Mouse (Mus musculus) CH12.LX (cell line): ENCODE results near the gene D8Ertd738e. TPM values are rescaled to one million over a fixed set of nuclear protein-coding genes. Genes with fewer than 3 reads are reported as not detected.

ENCODE experiments used
- DNase-seq: peaks from one replicate; pipeline ENCODE4 v3.0.0-alpha.2; 2013; ENCODE audit errors: extremely low read depth
- H3K27ac ChIP-seq: 2 replicates; pipeline ENCODE4 v1.5.1; 2012; ENCODE audit warnings: low read depth, mild to moderate bottlenecking, control low read depth, moderate library complexity; ENCODE audit not compliant: insufficient read depth
- H3K27me3 ChIP-seq: replicated peaks from 2 replicates; pipeline ENCODE3; 2012; ENCODE audit warnings: inconsistent platforms
- H3K36me3 ChIP-seq, 2 experiments: replicated peaks in 1 of 2; 2 replicates each; pipeline versions ENCODE3 to v1.6.1; 2012; ENCODE audit warnings: inconsistent platforms in 1 of 2, low read length in 1 of 2, mild to moderate bottlenecking in 1 of 2, mixed read lengths in 1 of 2, moderate library complexity in 1 of 2; ENCODE audit not compliant: control insufficient read depth in 1 of 2, insufficient read depth in 1 of 2
- H3K4me1 ChIP-seq, 2 experiments: 2 replicates each; pipeline ENCODE4 v1.6.1; 2012; ENCODE audit warnings: inconsistent platforms in 1 of 2, moderate library complexity in 1 of 2; ENCODE audit not compliant: insufficient read depth in 2 of 2, control insufficient read depth in 1 of 2
- H3K4me2 ChIP-seq: 2 replicates; pipeline ENCODE4 v1.6.1; 2012; ENCODE audit warnings: low read depth, mild to moderate bottlenecking, control low read depth; ENCODE audit not compliant: poor library complexity, insufficient read depth, severe bottlenecking
- H3K4me3 ChIP-seq, 3 experiments: fragments of 150-350 bp in 1 of 3; sonication (generic) in 1 of 3; replicated peaks in 1 of 3; 2 replicates each; pipeline versions ENCODE3 to v1.5.1; 2011 to 2012; ENCODE audit warnings: low read depth in 2 of 3, low read length in 2 of 3, mild to moderate bottlenecking in 2 of 3, moderate library complexity in 2 of 3, control low read depth in 1 of 3, improper control_type of control experiment in 1 of 3, inconsistent platforms in 1 of 3, mixed read lengths in 1 of 3; ENCODE audit not compliant: poor library complexity in 1 of 3
- H3K79me2 ChIP-seq: replicated peaks from 2 replicates; pipeline ENCODE4 v1.6.1; 2012; ENCODE audit warnings: mild to moderate bottlenecking, moderate library complexity; ENCODE audit not compliant: control insufficient read depth, poor library complexity, insufficient read depth, severe bottlenecking; ENCODE audit errors: extremely low read depth
- H3K9ac ChIP-seq: 2 replicates; pipeline ENCODE4 v1.6.1; 2012; ENCODE audit warnings: low read depth, mild to moderate bottlenecking, control low read depth, moderate library complexity; ENCODE audit not compliant: insufficient read depth
- H3K9me3 ChIP-seq: replicated peaks from 2 replicates; pipeline ENCODE3; 2012; ENCODE audit warnings: low read length, inconsistent platforms, mixed read lengths
- CHD1 ChIP-seq: IDR thresholded peaks from 2 replicates; pipeline ENCODE4 v1.6.1; 2012; ENCODE audit warnings: low read depth, low read length, improper control_type of control experiment, inconsistent platforms
- CTCF ChIP-seq, 2 experiments: IDR thresholded peaks in 1 of 2; conservative IDR thresholded peaks in 1 of 2; 2 replicates each; pipeline ENCODE4 v1.5.1; 2011 to 2012; ENCODE audit warnings: low read depth in 2 of 2, low read length in 2 of 2, improper control_type of control experiment in 1 of 2, inconsistent platforms in 1 of 2, mild to moderate bottlenecking in 1 of 2, moderate library complexity in 1 of 2
- ELF1 ChIP-seq: IDR thresholded peaks from 2 replicates; pipeline ENCODE4 v1.6.1; 2014; ENCODE audit warnings: low read depth, mild to moderate bottlenecking, inconsistent platforms, low read length, improper control_type of control experiment
- EP300 ChIP-seq: IDR thresholded peaks from 2 replicates; pipeline ENCODE4 v1.6.1; 2011; ENCODE audit warnings: low read length, improper control_type of control experiment
- ETS1 ChIP-seq: conservative IDR thresholded peaks from 2 replicates; pipeline ENCODE4 v1.6.1; 2012; ENCODE audit warnings: low read depth, mild to moderate bottlenecking, inconsistent platforms, low read length, improper control_type of control experiment, moderate library complexity
- GABPA ChIP-seq: IDR thresholded peaks from 2 replicates; pipeline ENCODE4 v1.6.1; 2012; ENCODE audit warnings: low read depth, low read length, improper control_type of control experiment, inconsistent platforms; ENCODE audit not compliant: insufficient replicate concordance
- HCFC1 ChIP-seq: IDR thresholded peaks from 2 replicates; pipeline ENCODE4 v1.6.1; 2012; ENCODE audit warnings: low read depth, mild to moderate bottlenecking, inconsistent platforms, low read length, improper control_type of control experiment
- IRF4 ChIP-seq: IDR thresholded peaks from 2 replicates; pipeline ENCODE4 v1.6.1; 2014; ENCODE audit warnings: low read depth, mild to moderate bottlenecking, inconsistent platforms, low read length, improper control_type of control experiment
- JUN ChIP-seq: IDR thresholded peaks from 2 replicates; pipeline ENCODE4 v1.6.1; 2011; ENCODE audit warnings: low read depth, mild to moderate bottlenecking, low read length, improper control_type of control experiment, moderate library complexity; ENCODE audit not compliant: insufficient read depth
- JUND ChIP-seq: conservative IDR thresholded peaks from 2 replicates; pipeline ENCODE4 v1.6.1; 2011; ENCODE audit warnings: low read depth, low read length, improper control_type of control experiment
- KAT2A ChIP-seq: IDR thresholded peaks from 2 replicates; pipeline ENCODE4 v1.6.1; 2012; ENCODE audit warnings: low read length, improper control_type of control experiment, inconsistent platforms; ENCODE audit not compliant: insufficient replicate concordance
- MAFK ChIP-seq: IDR thresholded peaks from 2 replicates; pipeline ENCODE4 v1.6.1; 2011; ENCODE audit warnings: low read length, improper control_type of control experiment; ENCODE audit not compliant: insufficient replicate concordance
- MAZ ChIP-seq: IDR thresholded peaks from 2 replicates; pipeline ENCODE4 v1.6.1; 2012; ENCODE audit warnings: low read depth, mild to moderate bottlenecking, inconsistent platforms, low read length, improper control_type of control experiment, moderate library complexity
- MEF2A ChIP-seq: IDR thresholded peaks from 2 replicates; pipeline ENCODE4 v1.6.1; 2014; ENCODE audit warnings: low read depth, mild to moderate bottlenecking, inconsistent platforms, low read length, improper control_type of control experiment, borderline replicate concordance
- MXI1 ChIP-seq: IDR thresholded peaks from 2 replicates; pipeline ENCODE4 v1.6.1; 2011; ENCODE audit warnings: mild to moderate bottlenecking, low read depth, low read length, improper control_type of control experiment
- MYC ChIP-seq: IDR thresholded peaks from 2 replicates; pipeline ENCODE4 v1.6.1; 2011; ENCODE audit warnings: low read depth, mild to moderate bottlenecking, improper control_type of control experiment, low read length
- NELFE ChIP-seq: IDR thresholded peaks from 2 replicates; pipeline ENCODE4 v1.6.1; 2011; ENCODE audit warnings: low read depth, low read length, improper control_type of control experiment
- NRF1 ChIP-seq: IDR thresholded peaks from 2 replicates; pipeline ENCODE4 v1.6.1; 2014; ENCODE audit warnings: low read depth, mild to moderate bottlenecking, inconsistent platforms, low read length, improper control_type of control experiment, moderate library complexity
- POLR2A ChIP-seq: IDR thresholded peaks from 2 replicates; pipeline ENCODE4 v1.6.1; 2011; ENCODE audit warnings: low read depth, mild to moderate bottlenecking, improper control_type of control experiment, low read length
- POLR2AphosphoS2 ChIP-seq: IDR thresholded peaks from 2 replicates; pipeline ENCODE4 v1.6.1; 2011; ENCODE audit warnings: low read depth, low read length, improper control_type of control experiment
- RAD21 ChIP-seq: IDR thresholded peaks from 2 replicates; pipeline ENCODE4 v1.6.1; 2011; ENCODE audit warnings: low read depth, mild to moderate bottlenecking, low read length, improper control_type of control experiment, moderate library complexity
- RCOR1 ChIP-seq: conservative IDR thresholded peaks from 2 replicates; pipeline ENCODE4 v1.6.1; 2012; ENCODE audit warnings: low read depth, mild to moderate bottlenecking, inconsistent platforms, low read length, improper control_type of control experiment
- SIN3A ChIP-seq: IDR thresholded peaks from 2 replicates; pipeline ENCODE4 v1.6.1; 2012; ENCODE audit warnings: low read length, improper control_type of control experiment, inconsistent platforms
- SMC3 ChIP-seq: IDR thresholded peaks from 2 replicates; pipeline ENCODE4 v1.6.1; 2011; ENCODE audit warnings: low read depth, low read length, improper control_type of control experiment
- TBP ChIP-seq: conservative IDR thresholded peaks from 2 replicates; pipeline ENCODE4 v1.6.1; 2011; ENCODE audit warnings: low read depth, low read length, improper control_type of control experiment
- TCF12 ChIP-seq: IDR thresholded peaks from 2 replicates; pipeline ENCODE4 v1.6.1; 2014; ENCODE audit warnings: low read depth, mild to moderate bottlenecking, inconsistent platforms, low read length, improper control_type of control experiment
- USF1 ChIP-seq: IDR thresholded peaks from 2 replicates; pipeline ENCODE4 v1.6.1; 2014; ENCODE audit warnings: low read depth, mild to moderate bottlenecking, inconsistent platforms, low read length, improper control_type of control experiment
- ZC3H11A ChIP-seq: IDR thresholded peaks from 2 replicates; pipeline ENCODE4 v1.6.1; 2012; ENCODE audit warnings: low read depth, mild to moderate bottlenecking, inconsistent platforms, low read length, improper control_type of control experiment
- ZKSCAN1 ChIP-seq: IDR thresholded peaks from 2 replicates; pipeline ENCODE4 v1.6.1; 2012; ENCODE audit warnings: low read depth, inconsistent platforms, low read length, improper control_type of control experiment, borderline replicate concordance
- ZMIZ1 ChIP-seq: IDR thresholded peaks from 2 replicates; pipeline ENCODE4 v1.6.1; 2012; ENCODE audit warnings: low read depth, mild to moderate bottlenecking, inconsistent platforms, low read length, improper control_type of control experiment
- ZNF384 ChIP-seq: IDR thresholded peaks from 2 replicates; pipeline ENCODE4 v1.6.1; 2012; ENCODE audit warnings: low read depth, low read length, improper control_type of control experiment, inconsistent platforms
- dilution Hi-C: fragments of 300-500 bp; cut with MboI; formaldehyde crosslinking; loops from 2 replicates; pipeline ENCODE4 v1.14.3; 2020; ENCODE audit warnings: low sequenced_read_pairs; ENCODE audit not compliant: extremely low pct_unique_long_range_greater_than_20kb, extremely low pct_ligation_motif_present
- in situ Hi-C: fragments of 300-500 bp; cut with MboI; formaldehyde crosslinking; loops from 3 replicates; pipeline ENCODE4 v1.14.3; 2019; ENCODE audit warnings: low sequenced_read_pairs, low pct_ligation_motif_present, low pct_unique_long_range_greater_than_20kb, mixed read lengths
- polyA plus RNA-seq: library from polyadenylated mRNA; unstranded; fragments of >175 nt; gene quantifications from 2 replicates; pipeline ENCODE4 v1.2.1, GENCODE M21; 2012; ENCODE audit warnings: low read depth; ENCODE audit not compliant: insufficient read length
- total RNA-seq, 2 experiments: library from RNA; depleted of rRNA; stranded (reverse); fragments of 300-350 nt in 1 of 2; fragments of >200 nt in 1 of 2; gene quantifications; 2 replicates each; pipeline ENCODE4 v1.2.3; 2012 to 2014

Gene D8Ertd738e
- total and polyA plus RNA-seq, 3 experiments: 213 to 225 (median 217) TPM

GRCm38 (mm10) chr8:84202466-84202865, 47.1 kb downstream of the D8Ertd738e start:
- peak overlapping the region; percentile 84 for H3K4me2 ChIP-seq
- in situ Hi-C loops: loop anchor here (25.0 kb wide), 1 partner anchor 160 kb away; no protein-coding TSS in a partner anchor
- H3K27ac ChIP-seq: peak overlapping the region; percentile 30
- peaks cover 12 to 28% of the 10 kb centered on the region in 2 experiments for H3K36me3 ChIP-seq
- dilution Hi-C loops: no loop called here
- H3K4me1 ChIP-seq: peaks cover 19 to 60% of the 10 kb centered on the region in 2 experiments
- TF ChIP-seq SIN3A (no peak; the same call in 1 of the 2 replicates), NELFE (no peak), RCOR1 (no peak), POLR2A (no peak), ZKSCAN1 (no peak), MYC (no peak), NRF1 (no peak)
- TF ChIP-seq, all 38 proteins: peak for 0
- no peak for DNase-seq
- H3K4me3 ChIP-seq: peak overlapping the region; percentile 71 to 96 (median 82)
- peak overlapping the region; percentile 93 for H3K9ac ChIP-seq
- H3K9me3 ChIP-seq: no peaks in the 10 kb centered on the region
- no peaks in the 10 kb centered on the region for H3K27me3 ChIP-seq
- H3K79me2 ChIP-seq: peaks cover 28% of the 10 kb centered on the region

- in situ Hi-C loops (loop anchor here (25.0 kb wide), 1 partner anchor 161 kb away; no protein-coding TSS in a partner anchor), dilution Hi-C loops (no loop called here)
- DNase-seq: no peak
- H3K9ac ChIP-seq: peak overlapping the region; percentile 93
- H3K9me3 ChIP-seq: no peaks in the 10 kb centered on the region
- peak overlapping the region; percentile 84 for H3K4me2 ChIP-seq
- H3K4me1 ChIP-seq: peaks cover 18 to 52% of the 10 kb centered on the region in 2 experiments
- peak overlapping the region; percentile 71 to 96 (median 82) for H3K4me3 ChIP-seq
- peaks cover 9 to 21% of the 10 kb centered on the region in 2 experiments for H3K36me3 ChIP-seq
- H3K27me3 ChIP-seq: no peaks in the 10 kb centered on the region
- peaks cover 27% of the 10 kb centered on the region for H3K79me2 ChIP-seq
- H3K27ac ChIP-seq: peak overlapping the region; percentile 62
- TF ChIP-seq CTCF (conservative IDR thresholded peaks at IDR 0.05 in 1 of 2, IDR thresholded peaks at IDR 0.05 in 1 of 2; ENCODE audit: low read depth in 2 of 2, low read length in 2 of 2) (no peak), ZC3H11A (no peak), RCOR1 (no peak; the same call in 1 of the 2 replicates), EP300 (no peak), GABPA (no peak), SMC3 (no peak), KAT2A (no peak), POLR2AphosphoS2 (no peak), USF1 (no peak), MAFK (no peak), MXI1 (peak; percentile 87), CHD1 (no peak), NRF1 (peak; percentile 82), ETS1 (peak; percentile 16; the same call in 1 of the 2 replicates), JUN (no peak), TBP (no peak), MAZ (no peak), MEF2A (peak; percentile 52; the same call in 1 of the 2 replicates), IRF4 (no peak), RAD21 (no peak), ZMIZ1 (no peak), ZNF384 (no peak), TCF12 (peak; percentile 48; the same call in 1 of the 2 replicates), NELFE (0 out of 2 replicates have a peak, but pooled peaks have one; percentile 29), JUND (no peak), ELF1 (no peak), HCFC1 (no peak), POLR2A (peak; percentile 60)
Measured at GRCm38 (mm10) chr8:84201545-84202245, 47.8 kb downstream of the D8Ertd738e start.
